Mouse (Mus musculus) neural tube, embryonic 11.5 days (tissue): ENCODE measurements around the gene Slc25a25. TPM values are rescaled to one million over a fixed set of nuclear protein-coding genes. Genes with fewer than 3 reads are reported as not detected.

Experiments
- ATAC-seq: fragments of 200-750 bp; cut with Nextera tagmentation; 2 replicates; pipeline ENCODE4 v1.8.0; 2017; ENCODE audit warnings: moderate number of reproducible peaks, mild to moderate bottlenecking, moderate TSS enrichment, moderate library complexity; ENCODE audit not compliant: insufficient read depth, low FRiP score, low TSS enrichment
- DNase-seq: peaks from one replicate; pipeline ENCODE4 v3.0.0-alpha.2; 2015; ENCODE audit warnings: low spot score
- H3K27ac ChIP-seq: fragments of 300-500 bp; sonication (generic); 2 replicates; pipeline ENCODE4 v1.5.1; 2014; ENCODE audit warnings: low read depth, mild to moderate bottlenecking, low read length
- H3K27me3 ChIP-seq: fragments of 300-500 bp; sonication (generic); 2 replicates; pipeline ENCODE4 v1.6.1; 2014; ENCODE audit warnings: mild to moderate bottlenecking, low read length, mixed read lengths; ENCODE audit not compliant: control insufficient read depth, insufficient read depth
- H3K36me3 ChIP-seq: fragments of 300-500 bp; sonication (generic); 2 replicates; pipeline ENCODE4 v1.6.1; 2014; ENCODE audit warnings: mild to moderate bottlenecking, low read length, moderate library complexity, mixed read lengths; ENCODE audit not compliant: control insufficient read depth, insufficient read depth
- H3K4me1 ChIP-seq: fragments of 300-500 bp; sonication (generic); 2 replicates; pipeline ENCODE4 v1.6.1; 2014; ENCODE audit warnings: low read length, mixed read lengths; ENCODE audit not compliant: control insufficient read depth, insufficient read depth
- H3K4me2 ChIP-seq: fragments of 300-500 bp; sonication (generic); 2 replicates; pipeline ENCODE4 v1.6.1; 2014; ENCODE audit warnings: low read depth, mild to moderate bottlenecking, moderate library complexity
- H3K4me3 ChIP-seq: fragments of 300-500 bp; sonication (generic); 2 replicates; pipeline ENCODE4 v1.5.1; 2014; ENCODE audit warnings: low read depth, low read length
- H3K9ac ChIP-seq: fragments of 300-500 bp; sonication (generic); 2 replicates; pipeline ENCODE4 v1.6.1; 2014; ENCODE audit warnings: mild to moderate bottlenecking, low read length
- H3K9me3 ChIP-seq: fragments of 300-500 bp; sonication (generic); 2 replicates; pipeline ENCODE4 v1.6.1; 2016; ENCODE audit warnings: low read length; ENCODE audit not compliant: control insufficient read depth
- WGBS: fragments of 180-500 bp; shearing (Covaris S2); extraction: QIAGEN DNeasy Blood & Tissue Kit; methylation state at CpG from one replicate; pipeline ENCODE4 v1.1.7; 2014; 5-methylcytosine and 5-hydroxymethylcytosine counted together
- polyA plus RNA-seq: library from polyadenylated mRNA; unstranded; fragments of >200 nt; fragmentation: Nextera tagmentation; extraction: Ambion mirVana; gene quantifications from 2 replicates; pipeline ENCODE4 v1.2.1, GENCODE M21; 2014

Slc25a25 gene
- polyA plus RNA-seq, 1 experiment from 2014 or later, result 33.5 TPM

DNA sequence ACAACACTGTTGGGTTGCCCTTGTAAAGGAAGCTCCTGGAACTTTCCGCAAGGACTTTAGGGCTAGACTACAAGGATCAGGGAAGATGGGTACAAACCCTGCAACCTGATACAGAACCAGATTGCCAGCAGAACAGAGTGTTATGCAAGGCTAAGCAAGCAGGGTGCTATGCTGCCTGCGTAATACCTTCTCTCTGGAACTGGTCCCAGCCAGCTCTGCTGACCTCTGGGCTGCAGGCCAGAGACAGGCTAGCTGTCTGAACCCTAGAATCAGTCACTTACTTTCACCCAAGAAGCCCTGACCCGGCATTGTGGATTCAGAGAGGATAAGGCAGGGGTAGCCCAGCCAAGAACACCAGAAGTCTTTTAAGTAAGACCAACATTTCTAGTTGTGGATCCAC, 31.9 kb downstream of the Slc25a25 start:
- DNase-seq (no peak), ATAC-seq (no peak)
- no peak overlapping the region for H3K4me2 ChIP-seq
- peaks cover 37% of the 10 kb centered on the region for H3K36me3 ChIP-seq
- H3K27me3 ChIP-seq, result no peaks in the 10 kb centered on the region
- H3K4me3 ChIP-seq, result no peak overlapping the region
- no peak overlapping the region for H3K9ac ChIP-seq
- H3K4me1 ChIP-seq, result peaks cover 13% of the 10 kb centered on the region
- no peaks in the 10 kb centered on the region for H3K9me3 ChIP-seq
- no peak overlapping the region for H3K27ac ChIP-seq
- WGBS, result 96% methylated on average over 3 of the region's 3 CpGs

DNA sequence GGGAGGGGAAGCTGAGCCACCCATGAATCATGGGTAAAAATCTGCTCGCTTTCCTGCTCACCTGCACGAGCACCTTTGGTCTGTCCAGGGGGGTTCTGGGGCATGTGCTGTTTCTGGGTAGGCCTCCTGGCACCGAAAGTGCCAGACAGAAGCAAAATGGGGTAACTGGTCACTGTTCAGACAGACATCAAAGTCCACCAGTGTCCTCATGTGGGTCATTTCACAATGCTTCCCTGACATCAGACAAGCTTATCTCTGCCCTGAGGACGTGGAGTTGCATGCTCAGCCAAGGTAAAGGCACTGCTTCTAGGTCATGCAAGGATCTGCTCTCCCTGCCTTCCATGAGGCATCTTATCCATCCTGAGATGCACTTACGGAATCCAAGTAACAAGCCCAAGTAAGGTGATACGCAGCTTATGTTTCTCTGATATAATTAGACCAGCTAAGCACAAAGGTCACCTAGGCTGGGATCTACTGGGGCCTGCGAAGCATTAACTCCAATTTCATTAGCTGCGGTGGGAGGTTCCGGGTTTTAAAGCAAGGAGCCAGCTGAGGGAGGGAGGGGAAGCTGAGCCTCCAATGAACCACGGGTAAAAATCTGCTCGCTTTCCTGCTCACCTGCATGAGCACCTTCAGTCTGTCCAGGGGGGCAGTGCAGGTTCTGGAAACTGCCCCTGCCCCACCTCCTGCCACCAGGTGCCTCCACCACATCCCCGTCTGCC, 32.7 kb downstream of the Slc25a25 start:
- Histone ChIP-seq H3K27me3 (no peaks in the 10 kb centered on the region), H3K4me2 (no peak overlapping the region), H3K9ac (no peak overlapping the region), H3K4me1 (peaks cover 6% of the 10 kb centered on the region), H3K36me3 (peaks cover 39% of the 10 kb centered on the region), H3K4me3 (no peak overlapping the region), H3K27ac (no peak overlapping the region), H3K9me3 (no peaks in the 10 kb centered on the region)
- WGBS, result 89% methylated on average over 12 of the region's 12 CpGs
- DNase-seq (no peak), ATAC-seq (no peak)

DNA sequence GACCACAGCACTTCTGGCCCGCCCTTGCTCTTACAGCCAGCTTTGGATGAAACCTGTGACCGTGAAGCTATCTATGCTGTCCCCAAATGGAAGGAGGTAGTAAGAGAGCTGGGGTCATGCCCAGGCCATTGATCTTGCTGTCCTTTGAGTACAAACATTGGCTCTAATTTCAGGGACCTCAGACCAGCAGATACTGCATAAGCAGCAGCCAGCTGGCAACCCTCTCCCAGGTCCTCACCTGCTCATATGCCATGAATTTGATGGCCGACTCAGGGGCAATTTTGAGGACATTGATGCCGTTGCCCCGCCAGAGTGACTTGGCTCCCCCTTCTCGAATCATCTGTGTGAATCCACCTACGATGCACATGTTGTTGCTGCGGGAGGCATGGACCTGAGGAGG, 33.8 kb downstream of the Slc25a25 start:
- Histone ChIP-seq H3K9me3 (no peaks in the 10 kb centered on the region), H3K36me3 (peaks cover 39% of the 10 kb centered on the region), H3K4me1 (no peaks in the 10 kb centered on the region), H3K27me3 (no peaks in the 10 kb centered on the region), H3K4me3 (no peak overlapping the region), H3K27ac (no peak overlapping the region), H3K4me2 (no peak overlapping the region), H3K9ac (no peak overlapping the region)
- ATAC-seq (no peak), DNase-seq (no peak)
- WGBS, result 93% methylated on average over 8 of the region's 8 CpGs

DNA sequence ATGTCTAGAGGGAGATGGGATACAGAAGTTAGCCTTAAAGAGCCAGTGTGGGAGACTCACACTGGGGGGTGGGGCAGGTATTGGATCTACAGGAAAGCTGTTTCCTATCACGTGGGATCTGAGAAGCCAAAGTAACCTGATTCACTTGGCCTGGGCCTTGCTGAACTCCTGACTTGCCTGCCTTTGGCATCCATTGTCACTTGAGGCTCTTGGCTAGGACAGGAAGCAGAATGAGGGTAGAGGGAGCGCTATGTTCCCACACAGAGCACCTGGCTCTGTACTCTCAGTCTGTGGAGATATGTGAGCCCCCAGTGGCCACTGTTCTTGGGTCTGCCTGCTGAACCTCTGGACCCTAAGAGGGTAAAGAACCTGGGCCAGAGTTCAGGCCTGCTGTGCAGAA, 34.7 kb downstream of the Slc25a25 start:
- H3K4me1 ChIP-seq, result no peaks in the 10 kb centered on the region
- no peak overlapping the region for H3K27ac ChIP-seq
- no peaks in the 10 kb centered on the region for H3K9me3 ChIP-seq
- H3K27me3 ChIP-seq, result no peaks in the 10 kb centered on the region
- H3K4me3 ChIP-seq, result no peak overlapping the region
- no peak overlapping the region for H3K4me2 ChIP-seq
- H3K36me3 ChIP-seq, result peaks cover 39% of the 10 kb centered on the region
- WGBS, result 87% methylated on average over 2 of the region's 2 CpGs
- no peak for DNase-seq
- no peak overlapping the region for H3K9ac ChIP-seq
- ATAC-seq, result no peak

DNA sequence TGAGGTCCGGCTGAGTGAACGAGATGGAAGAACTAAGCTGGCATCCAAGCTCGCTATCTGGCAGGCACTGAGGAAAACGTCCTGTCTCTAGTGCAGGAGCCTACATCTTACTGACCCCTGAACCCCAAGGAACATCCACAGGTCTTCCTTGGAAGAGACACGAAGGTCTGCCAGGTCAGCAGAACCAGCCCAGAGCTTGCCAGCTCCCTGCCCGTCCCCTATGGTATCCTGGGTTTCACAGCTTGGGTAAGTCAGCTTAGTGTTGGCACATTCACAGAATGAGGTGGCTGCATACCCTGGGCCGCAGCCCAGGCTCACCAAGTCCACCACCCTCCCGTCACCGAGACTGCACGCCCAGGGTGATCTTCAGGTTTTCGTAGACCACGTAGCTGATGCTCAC, 35.4 kb downstream of the Slc25a25 start:
- no peak for DNase-seq
- no peak overlapping the region for H3K27ac ChIP-seq
- no peak for ATAC-seq
- no peak overlapping the region for H3K4me2 ChIP-seq
- no peaks in the 10 kb centered on the region for H3K4me1 ChIP-seq
- no peak overlapping the region for H3K9ac ChIP-seq
- no peaks in the 10 kb centered on the region for H3K9me3 ChIP-seq
- no peak overlapping the region for H3K4me3 ChIP-seq
- 91% methylated on average over 12 of the region's 12 CpGs for WGBS
- H3K27me3 ChIP-seq, result no peaks in the 10 kb centered on the region
- H3K36me3 ChIP-seq, result peaks cover 39% of the 10 kb centered on the region

DNA sequence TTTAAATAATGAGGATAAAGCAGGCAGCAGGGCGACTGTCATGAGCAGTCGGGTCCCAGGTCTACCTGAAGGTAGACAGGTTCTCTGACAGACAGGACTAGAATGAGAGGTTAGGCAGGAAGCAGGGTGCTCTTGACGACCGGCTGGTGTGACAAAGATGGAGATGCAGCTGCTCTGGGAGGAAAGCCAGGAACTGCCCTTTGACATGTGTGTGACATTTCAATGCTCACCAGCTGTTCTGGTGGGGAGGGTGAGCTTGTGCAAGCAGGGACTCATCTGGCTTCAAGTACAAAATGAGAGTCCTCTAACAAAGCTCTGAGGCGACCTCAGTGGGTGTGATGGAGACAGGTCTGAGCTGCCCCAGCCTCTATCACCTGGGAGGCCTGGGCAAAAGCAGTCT, 37.3 kb downstream of the Slc25a25 start:
- no peak overlapping the region for H3K9ac ChIP-seq
- H3K4me3 ChIP-seq, result no peak overlapping the region
- DNase-seq (no peak), ATAC-seq (no peak)
- WGBS, result 62% methylated on average over 5 of the region's 5 CpGs
- H3K4me2 ChIP-seq, result no peak overlapping the region
- no peaks in the 10 kb centered on the region for H3K9me3 ChIP-seq
- no peaks in the 10 kb centered on the region for H3K27me3 ChIP-seq
- no peaks in the 10 kb centered on the region for H3K4me1 ChIP-seq
- no peak overlapping the region for H3K27ac ChIP-seq
- peaks cover 31% of the 10 kb centered on the region for H3K36me3 ChIP-seq

DNA sequence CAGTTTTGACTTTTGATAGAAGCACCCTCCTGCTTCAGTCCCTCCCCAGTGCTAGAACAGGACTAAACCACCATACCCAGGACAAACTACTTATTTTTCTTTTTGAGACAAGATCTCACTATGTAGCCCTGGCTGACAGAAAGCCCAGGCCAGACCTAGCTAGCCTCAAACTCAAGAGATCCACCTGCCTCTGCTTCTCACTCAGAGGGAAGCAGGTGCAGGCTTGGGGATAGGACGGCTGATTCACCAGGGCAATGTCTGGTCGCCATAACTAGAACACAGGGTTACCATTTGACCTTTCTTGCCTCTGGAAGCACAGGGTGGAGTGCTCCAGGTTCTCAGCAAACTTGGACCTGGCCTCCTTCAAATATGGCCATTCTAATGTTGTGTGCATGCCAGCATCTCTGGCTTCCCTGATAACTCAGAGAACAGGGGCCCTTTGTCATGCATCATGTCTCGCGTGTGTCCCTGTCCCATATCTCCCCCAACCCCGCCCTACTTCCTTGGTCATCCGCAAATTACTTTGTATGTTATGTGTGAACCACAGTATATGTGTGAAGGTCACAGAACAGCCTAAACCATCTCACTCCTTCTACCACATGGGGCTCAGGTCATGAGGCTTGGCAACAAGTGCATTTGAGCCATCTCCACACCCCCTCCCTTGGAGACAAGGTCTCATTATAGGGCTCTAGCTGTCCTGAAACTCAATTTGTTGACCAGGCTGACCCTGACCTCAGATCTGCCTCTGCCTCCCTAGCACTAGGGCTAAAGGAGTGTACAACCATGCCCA, 38.3 kb downstream of the Slc25a25 start:
- Histone ChIP-seq H3K27me3 (no peaks in the 10 kb centered on the region), H3K4me1 (no peaks in the 10 kb centered on the region), H3K4me2 (no peak overlapping the region), H3K27ac (no peak overlapping the region), H3K36me3 (peaks cover 28% of the 10 kb centered on the region), H3K9ac (no peak overlapping the region), H3K4me3 (no peak overlapping the region), H3K9me3 (no peaks in the 10 kb centered on the region)
- ATAC-seq (no peak), DNase-seq (no peak)
- 89% methylated on average over 6 of the region's 6 CpGs for WGBS

DNA sequence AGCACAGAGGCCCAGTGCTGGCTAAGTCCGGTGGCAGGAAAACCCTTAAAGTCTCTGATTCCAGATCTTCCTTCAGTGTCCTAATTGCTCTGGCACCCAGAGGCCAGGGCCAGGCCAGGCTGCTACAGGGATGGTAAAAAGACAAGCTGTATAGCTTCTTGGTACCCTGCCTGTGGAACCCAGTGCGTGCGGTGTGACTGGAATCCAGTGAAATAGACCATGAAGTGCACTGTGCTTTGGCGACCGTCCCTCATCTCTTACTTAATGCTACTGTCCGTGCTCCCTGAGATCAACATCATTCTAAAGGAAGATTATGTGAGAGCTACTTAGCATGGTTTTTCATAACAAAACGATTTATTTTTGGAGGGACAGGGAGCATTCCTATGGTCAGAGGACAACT, 39.8 kb downstream of the Slc25a25 start:
- no peak for DNase-seq
- WGBS, result 89% methylated on average over 7 of the region's 7 CpGs
- H3K27ac ChIP-seq, result no peak overlapping the region
- no peak overlapping the region for H3K4me2 ChIP-seq
- ATAC-seq, result no peak
- no peak overlapping the region for H3K9ac ChIP-seq
- peaks cover 19% of the 10 kb centered on the region for H3K36me3 ChIP-seq
- H3K27me3 ChIP-seq, result no peaks in the 10 kb centered on the region
- no peaks in the 10 kb centered on the region for H3K9me3 ChIP-seq
- H3K4me1 ChIP-seq, result no peaks in the 10 kb centered on the region
- no peak overlapping the region for H3K4me3 ChIP-seq
